Mouse (Mus musculus): ENCODE results near the gene Tek. TPM values are rescaled to one million over a fixed set of nuclear protein-coding genes. Genes with fewer than 3 reads are reported as not detected.

The Tek gene
- polyA plus RNA-seq, 1 experiment from 2014 or later, result 12.1 TPM

- no peak for DNase-seq (ENCODE audit: low spot score)
- 70% methylated on average over 4 of the region's 4 CpGs for WGBS
- H3K9ac ChIP-seq (ENCODE audit: low read length), result no peak overlapping the region
- H3K9me3 ChIP-seq (ENCODE audit: control insufficient read depth, low read length), result no peaks in the 10 kb centered on the region
- no peak overlapping the region for H3K27ac ChIP-seq (ENCODE audit: low read depth)
- no peak for ATAC-seq (replicated peaks; ENCODE audit: low FRiP score, low TSS enrichment, low read depth)
- no peaks in the 10 kb centered on the region for H3K4me1 ChIP-seq (replicated peaks; ENCODE audit: control insufficient read depth, insufficient read depth, low read length)
- no peak overlapping the region for H3K4me3 ChIP-seq (ENCODE audit: low read depth, low read length)
- H3K36me3 ChIP-seq (ENCODE audit: control insufficient read depth, insufficient read depth, low read length), result no peaks in the 10 kb centered on the region
- no peak overlapping the region for H3K4me2 ChIP-seq (ENCODE audit: low read length)
- H3K27me3 ChIP-seq (replicated peaks; ENCODE audit: control insufficient read depth, insufficient read depth, low read length), result no peaks in the 10 kb centered on the region
Observed at GRCm38 (mm10) chr4:94725799-94726198, 13.3 kb upstream of the Tek start.

GRCm38 (mm10) chr4:94732721-94733120 lies 6.4 kb upstream of the Tek start:
- Histone ChIP-seq H3K27me3 (replicated peaks; ENCODE audit: control insufficient read depth, insufficient read depth, low read length) (no peaks in the 10 kb centered on the region), H3K27ac (ENCODE audit: low read depth) (no peak overlapping the region), H3K4me1 (replicated peaks; ENCODE audit: control insufficient read depth, insufficient read depth, low read length) (no peaks in the 10 kb centered on the region), H3K9me3 (ENCODE audit: control insufficient read depth, low read length) (no peaks in the 10 kb centered on the region), H3K36me3 (ENCODE audit: control insufficient read depth, insufficient read depth, low read length) (no peaks in the 10 kb centered on the region), H3K4me2 (ENCODE audit: low read length) (no peak overlapping the region), H3K4me3 (ENCODE audit: low read depth, low read length) (no peak overlapping the region), H3K9ac (ENCODE audit: low read length) (no peak overlapping the region)
- DNase-seq (ENCODE audit: low spot score), result no peak
- ATAC-seq (replicated peaks; ENCODE audit: low FRiP score, low TSS enrichment, low read depth), result no peak

- no peak overlapping the region for H3K4me3 ChIP-seq (ENCODE audit: low read depth, low read length)
- WGBS, result 47% methylated on average over 5 of the region's 5 CpGs
- H3K9me3 ChIP-seq (ENCODE audit: control insufficient read depth, low read length), result no peaks in the 10 kb centered on the region
- DNase-seq (ENCODE audit: low spot score) (no peak), ATAC-seq (replicated peaks; ENCODE audit: low FRiP score, low TSS enrichment, low read depth) (no peak)
- H3K9ac ChIP-seq (ENCODE audit: low read length), result no peak overlapping the region
- H3K4me1 ChIP-seq (replicated peaks; ENCODE audit: control insufficient read depth, insufficient read depth, low read length), result no peaks in the 10 kb centered on the region
- no peaks in the 10 kb centered on the region for H3K27me3 ChIP-seq (replicated peaks; ENCODE audit: control insufficient read depth, insufficient read depth, low read length)
- no peak overlapping the region for H3K27ac ChIP-seq (ENCODE audit: low read depth)
- H3K36me3 ChIP-seq (ENCODE audit: control insufficient read depth, insufficient read depth, low read length), result no peaks in the 10 kb centered on the region
- H3K4me2 ChIP-seq (ENCODE audit: low read length), result no peak overlapping the region
Observed at GRCm38 (mm10) chr4:94737326-94738295, 1.5 kb upstream of the Tek start.

- H3K4me1 ChIP-seq (replicated peaks; ENCODE audit: control insufficient read depth, insufficient read depth, low read length), result no peaks in the 10 kb centered on the region; the same call in 1 of the 2 replicates
- H3K4me3 ChIP-seq (ENCODE audit: low read depth, low read length), result no peak overlapping the region
- 79% methylated on average over 1 of the region's 1 CpGs for WGBS
- no peak overlapping the region for H3K9ac ChIP-seq (ENCODE audit: low read length)
- H3K9me3 ChIP-seq (ENCODE audit: control insufficient read depth, low read length), result no peaks in the 10 kb centered on the region
- H3K27ac ChIP-seq (ENCODE audit: low read depth), result no peak overlapping the region
- no peak overlapping the region; the same call in 1 of the 2 replicates for H3K4me2 ChIP-seq (ENCODE audit: low read length)
- no peaks in the 10 kb centered on the region for H3K27me3 ChIP-seq (replicated peaks; ENCODE audit: control insufficient read depth, insufficient read depth, low read length)
- no peaks in the 10 kb centered on the region for H3K36me3 ChIP-seq (ENCODE audit: control insufficient read depth, insufficient read depth, low read length)
- DNase-seq (ENCODE audit: low spot score) (no peak), ATAC-seq (replicated peaks; ENCODE audit: low FRiP score, low TSS enrichment, low read depth) (no peak)
Observed at GRCm38 (mm10) chr4:94741824-94742223, 2.7 kb downstream of the Tek start.

- WGBS, result 63% methylated on average over 3 of the region's 3 CpGs
- no peak for ATAC-seq (replicated peaks; ENCODE audit: low FRiP score, low TSS enrichment, low read depth)
- Histone ChIP-seq H3K4me3 (ENCODE audit: low read depth, low read length) (no peak overlapping the region), H3K9me3 (ENCODE audit: control insufficient read depth, low read length) (no peaks in the 10 kb centered on the region), H3K36me3 (ENCODE audit: control insufficient read depth, insufficient read depth, low read length) (no peaks in the 10 kb centered on the region), H3K27ac (ENCODE audit: low read depth) (no peak overlapping the region), H3K9ac (ENCODE audit: low read length) (no peak overlapping the region), H3K4me1 (replicated peaks; ENCODE audit: control insufficient read depth, insufficient read depth, low read length) (peaks cover 3% of the 10 kb centered on the region), H3K4me2 (ENCODE audit: low read length) (no peak overlapping the region), H3K27me3 (replicated peaks; ENCODE audit: control insufficient read depth, insufficient read depth, low read length) (no peaks in the 10 kb centered on the region)
- DNase-seq (ENCODE audit: low spot score), result no peak
Observed at GRCm38 (mm10) chr4:94745749-94746148, 6.7 kb downstream of the Tek start.

- DNase-seq (ENCODE audit: low spot score) (no peak), ATAC-seq (replicated peaks; ENCODE audit: low FRiP score, low TSS enrichment, low read depth) (peak; percentile 40; the same call in 1 of the 2 replicates)
- H3K9me3 ChIP-seq (ENCODE audit: control insufficient read depth, low read length), result no peaks in the 10 kb centered on the region
- H3K4me2 ChIP-seq (ENCODE audit: low read length), result no peak overlapping the region
- H3K27ac ChIP-seq (ENCODE audit: low read depth), result no peak overlapping the region
- H3K27me3 ChIP-seq (replicated peaks; ENCODE audit: control insufficient read depth, insufficient read depth, low read length), result no peaks in the 10 kb centered on the region
- H3K9ac ChIP-seq (ENCODE audit: low read length), result no peak overlapping the region
- 53% methylated on average over 7 of the region's 7 CpGs for WGBS
- peaks cover 3% of the 10 kb centered on the region for H3K4me1 ChIP-seq (replicated peaks; ENCODE audit: control insufficient read depth, insufficient read depth, low read length)
- no peaks in the 10 kb centered on the region for H3K36me3 ChIP-seq (ENCODE audit: control insufficient read depth, insufficient read depth, low read length)
- H3K4me3 ChIP-seq (ENCODE audit: low read depth, low read length), result no peak overlapping the region
Observed at GRCm38 (mm10) chr4:94746387-94746811, 7.3 kb downstream of the Tek start.

GRCm38 (mm10) chr4:94747338-94747737 lies 8.2 kb downstream of the Tek start:
- DNase-seq (ENCODE audit: low spot score), result no peak
- ATAC-seq (replicated peaks; ENCODE audit: low FRiP score, low TSS enrichment, low read depth), result no peak
- Histone ChIP-seq H3K27me3 (replicated peaks; ENCODE audit: control insufficient read depth, insufficient read depth, low read length) (no peaks in the 10 kb centered on the region), H3K9me3 (ENCODE audit: control insufficient read depth, low read length) (no peaks in the 10 kb centered on the region), H3K9ac (ENCODE audit: low read length) (no peak overlapping the region), H3K27ac (ENCODE audit: low read depth) (no peak overlapping the region), H3K4me1 (replicated peaks; ENCODE audit: control insufficient read depth, insufficient read depth, low read length) (peaks cover 5% of the 10 kb centered on the region), H3K4me3 (ENCODE audit: low read depth, low read length) (no peak overlapping the region), H3K36me3 (ENCODE audit: control insufficient read depth, insufficient read depth, low read length) (no peaks in the 10 kb centered on the region), H3K4me2 (ENCODE audit: low read length) (no peak overlapping the region)
- WGBS, result 50% methylated on average over 3 of the region's 3 CpGs

- DNase-seq (ENCODE audit: low spot score) (peak; percentile 66), ATAC-seq (replicated peaks; ENCODE audit: low FRiP score, low TSS enrichment, low read depth) (peak; percentile 84)
- Histone ChIP-seq H3K9me3 (ENCODE audit: control insufficient read depth, low read length) (no peaks in the 10 kb centered on the region), H3K27ac (ENCODE audit: low read depth) (no peak overlapping the region), H3K4me2 (ENCODE audit: low read length) (0 out of 2 replicates have a peak overlapping the region, but pooled peaks have one; percentile 18), H3K36me3 (ENCODE audit: control insufficient read depth, insufficient read depth, low read length) (no peaks in the 10 kb centered on the region), H3K9ac (ENCODE audit: low read length) (no peak overlapping the region), H3K27me3 (replicated peaks; ENCODE audit: control insufficient read depth, insufficient read depth, low read length) (no peaks in the 10 kb centered on the region), H3K4me1 (replicated peaks; ENCODE audit: control insufficient read depth, insufficient read depth, low read length) (peaks cover 3% of the 10 kb centered on the region; the same call in 1 of the 2 replicates), H3K4me3 (ENCODE audit: low read depth, low read length) (no peak overlapping the region)
- WGBS, result 24% methylated on average over 9 of the region's 9 CpGs
Observed at GRCm38 (mm10) chr4:94752512-94752911, 13.4 kb downstream of the Tek start.

- H3K4me3 ChIP-seq (ENCODE audit: low read depth, low read length), result no peak overlapping the region
- H3K9me3 ChIP-seq (ENCODE audit: control insufficient read depth, low read length), result no peaks in the 10 kb centered on the region
- H3K27me3 ChIP-seq (replicated peaks; ENCODE audit: control insufficient read depth, insufficient read depth, low read length), result no peaks in the 10 kb centered on the region
- H3K4me1 ChIP-seq (replicated peaks; ENCODE audit: control insufficient read depth, insufficient read depth, low read length), result no peaks in the 10 kb centered on the region
- H3K9ac ChIP-seq (ENCODE audit: low read length), result no peak overlapping the region
- no peaks in the 10 kb centered on the region for H3K36me3 ChIP-seq (ENCODE audit: control insufficient read depth, insufficient read depth, low read length)
- DNase-seq (ENCODE audit: low spot score) (peak; percentile 12), ATAC-seq (replicated peaks; ENCODE audit: low FRiP score, low TSS enrichment, low read depth) (no peak)
- H3K27ac ChIP-seq (ENCODE audit: low read depth), result no peak overlapping the region
- H3K4me2 ChIP-seq (ENCODE audit: low read length), result no peak overlapping the region
Observed at GRCm38 (mm10) chr4:94765217-94765616, 26.1 kb downstream of the Tek start.
